Mouse (Mus musculus): ENCODE results near the gene Afmid. TPM values are rescaled to one million over a fixed set of nuclear protein-coding genes. Genes with fewer than 3 reads are reported as not detected.
A peak's percentile ranks its signal among the peaks of the same experiment; 100 is the strongest.

Gene Afmid
- polyA plus RNA-seq, 1 experiment = 11.1 TPM

GRCm38 (mm10) chr11:117863174-117863856 lies 37.6 kb downstream of the Afmid start:
- Histone ChIP-seq H3K27ac (ENCODE audit: insufficient read depth, low read depth, low read length) (peak overlapping the region; percentile 97), H3K4me1 (ENCODE audit: control insufficient read depth, insufficient read depth, insufficient read length, low read length) (peaks cover 38% of the 10 kb centered on the region), H3K4me3 (ENCODE audit: low read depth, low read length) (peak overlapping the region; percentile 51), H3K36me3 (ENCODE audit: control insufficient read depth, insufficient read depth, low read length) (peaks cover 1% of the 10 kb centered on the region; the same call in 1 of the 2 replicates), H3K27me3 (ENCODE audit: control insufficient read depth, insufficient read depth, low read length) (no peaks in the 10 kb centered on the region)
- WGBS = 26% methylated on average over 11 of the region's 11 CpGs
- TF ChIP-seq POLR2A (IDR thresholded peaks at IDR 0.05; ENCODE audit: low read depth, low read length) (peak; percentile 71; the same call in 1 of the 2 replicates), CTCF (IDR thresholded peaks at IDR 0.05; ENCODE audit: extremely low read depth, insufficient read length, insufficient replicate concordance, low read depth, low read length) (no peak)

GRCm38 (mm10) chr11:117864805-117865204 lies 39.1 kb downstream of the Afmid start:
- Histone ChIP-seq H3K36me3 (ENCODE audit: control insufficient read depth, insufficient read depth, low read length) (peaks cover 1% of the 10 kb centered on the region; the same call in 1 of the 2 replicates), H3K27me3 (ENCODE audit: control insufficient read depth, insufficient read depth, low read length) (no peaks in the 10 kb centered on the region), H3K4me3 (ENCODE audit: low read depth, low read length) (no peak overlapping the region), H3K4me1 (ENCODE audit: control insufficient read depth, insufficient read depth, insufficient read length, low read length) (peaks cover 38% of the 10 kb centered on the region), H3K27ac (ENCODE audit: insufficient read depth, low read depth, low read length) (no peak overlapping the region)
- TF ChIP-seq POLR2A (IDR thresholded peaks at IDR 0.05; ENCODE audit: low read depth, low read length) (no peak), CTCF (IDR thresholded peaks at IDR 0.05; ENCODE audit: extremely low read depth, insufficient read length, insufficient replicate concordance, low read depth, low read length) (no peak)
- 57% methylated on average over 2 of the region's 2 CpGs for WGBS

GRCm38 (mm10) chr11:117865988-117866387 lies 40.3 kb downstream of the Afmid start:
- Histone ChIP-seq H3K27me3 (ENCODE audit: control insufficient read depth, insufficient read depth, low read length) (no peaks in the 10 kb centered on the region), H3K27ac (ENCODE audit: insufficient read depth, low read depth, low read length) (no peak overlapping the region), H3K36me3 (ENCODE audit: control insufficient read depth, insufficient read depth, low read length) (peaks cover 1% of the 10 kb centered on the region; the same call in 1 of the 2 replicates), H3K4me1 (ENCODE audit: control insufficient read depth, insufficient read depth, insufficient read length, low read length) (peaks cover 37% of the 10 kb centered on the region), H3K4me3 (ENCODE audit: low read depth, low read length) (no peak overlapping the region)
- TF ChIP-seq POLR2A (IDR thresholded peaks at IDR 0.05; ENCODE audit: low read depth, low read length) (no peak), CTCF (IDR thresholded peaks at IDR 0.05; ENCODE audit: extremely low read depth, insufficient read length, insufficient replicate concordance, low read depth, low read length) (no peak)
- 67% methylated on average over 6 of the region's 6 CpGs for WGBS

DNA sequence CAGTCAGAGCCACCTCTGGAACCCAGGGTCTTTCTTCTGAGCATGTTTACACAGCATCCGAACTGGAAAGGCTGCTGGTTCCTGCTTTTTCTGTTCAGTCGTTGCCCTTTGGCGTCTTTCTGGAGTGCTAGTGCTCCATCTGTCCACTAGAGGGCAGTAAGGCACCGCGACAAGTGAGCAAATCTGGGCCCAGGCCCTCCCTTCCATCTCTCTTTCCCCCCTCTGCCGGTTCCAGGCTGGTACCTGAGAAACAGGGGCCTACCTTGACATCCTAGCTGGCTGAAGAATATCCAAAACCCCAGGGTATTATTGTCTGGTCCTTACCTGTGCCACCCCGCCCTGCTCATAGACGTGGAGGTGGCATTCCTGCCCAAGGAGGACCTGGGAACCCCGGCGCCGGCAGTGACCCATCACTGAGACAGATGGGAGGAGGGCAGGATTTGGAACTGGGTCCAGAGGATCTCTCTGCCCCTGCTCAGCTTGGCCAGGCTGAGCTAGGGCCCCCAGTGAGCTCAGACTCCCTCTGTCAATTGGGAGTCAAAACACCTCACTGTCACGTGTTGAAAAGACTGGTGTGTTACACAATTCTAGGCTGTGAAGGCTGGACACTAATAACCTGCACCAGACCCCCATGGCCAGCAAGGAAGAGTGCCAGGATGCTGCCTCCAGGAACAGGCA lies 45.1 kb downstream of the Afmid start:
- Histone ChIP-seq H3K4me1 (ENCODE audit: control insufficient read depth, insufficient read depth, insufficient read length, low read length) (peaks cover 13% of the 10 kb centered on the region), H3K4me3 (ENCODE audit: low read depth, low read length) (no peak overlapping the region)

DNA sequence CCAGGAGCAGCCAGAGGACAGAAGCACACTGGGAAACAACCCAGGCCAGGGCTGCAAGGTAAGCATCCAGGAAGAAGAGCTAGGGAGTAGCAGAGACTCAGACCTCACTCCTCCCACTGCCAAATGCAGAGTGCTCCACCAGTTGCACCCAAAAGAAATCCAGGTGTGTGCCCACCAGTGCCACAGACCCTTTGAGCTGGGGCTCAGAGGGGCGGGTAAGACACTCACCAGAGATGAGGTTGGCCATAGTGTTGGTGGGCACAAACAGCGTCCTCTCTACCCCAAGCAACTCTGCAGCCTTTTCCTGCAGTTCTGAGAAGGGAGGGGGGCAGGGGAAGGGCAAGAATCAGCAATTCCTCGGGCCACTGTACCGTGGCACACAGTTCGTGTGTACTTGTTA lies 45.7 kb downstream of the Afmid start:
- Histone ChIP-seq H3K36me3 (ENCODE audit: control insufficient read depth, insufficient read depth, low read length) (peaks cover 1% of the 10 kb centered on the region; the same call in 1 of the 2 replicates), H3K27ac (ENCODE audit: insufficient read depth, low read depth, low read length) (no peak overlapping the region), H3K4me3 (ENCODE audit: low read depth, low read length) (no peak overlapping the region), H3K4me1 (ENCODE audit: control insufficient read depth, insufficient read depth, insufficient read length, low read length) (peaks cover 11% of the 10 kb centered on the region), H3K27me3 (ENCODE audit: control insufficient read depth, insufficient read depth, low read length) (no peaks in the 10 kb centered on the region)
- TF ChIP-seq CTCF (IDR thresholded peaks at IDR 0.05; ENCODE audit: extremely low read depth, insufficient read length, insufficient replicate concordance, low read depth, low read length) (no peak), POLR2A (IDR thresholded peaks at IDR 0.05; ENCODE audit: low read depth, low read length) (no peak)
- 82% methylated on average over 5 of the region's 5 CpGs for WGBS

More for the DNA sequence above, 45.1 kb downstream of the Afmid start:
- Histone ChIP-seq H3K27ac (ENCODE audit: insufficient read depth, low read depth, low read length) (no peak overlapping the region), H3K27me3 (ENCODE audit: control insufficient read depth, insufficient read depth, low read length) (no peaks in the 10 kb centered on the region), H3K36me3 (ENCODE audit: control insufficient read depth, insufficient read depth, low read length) (peaks cover 1% of the 10 kb centered on the region; the same call in 1 of the 2 replicates)
- WGBS = 41% methylated on average over 12 of the region's 12 CpGs
- TF ChIP-seq POLR2A (IDR thresholded peaks at IDR 0.05; ENCODE audit: low read depth, low read length) (no peak), CTCF (IDR thresholded peaks at IDR 0.05; ENCODE audit: extremely low read depth, insufficient read length, insufficient replicate concordance, low read depth, low read length) (peak; percentile 99)

DNA sequence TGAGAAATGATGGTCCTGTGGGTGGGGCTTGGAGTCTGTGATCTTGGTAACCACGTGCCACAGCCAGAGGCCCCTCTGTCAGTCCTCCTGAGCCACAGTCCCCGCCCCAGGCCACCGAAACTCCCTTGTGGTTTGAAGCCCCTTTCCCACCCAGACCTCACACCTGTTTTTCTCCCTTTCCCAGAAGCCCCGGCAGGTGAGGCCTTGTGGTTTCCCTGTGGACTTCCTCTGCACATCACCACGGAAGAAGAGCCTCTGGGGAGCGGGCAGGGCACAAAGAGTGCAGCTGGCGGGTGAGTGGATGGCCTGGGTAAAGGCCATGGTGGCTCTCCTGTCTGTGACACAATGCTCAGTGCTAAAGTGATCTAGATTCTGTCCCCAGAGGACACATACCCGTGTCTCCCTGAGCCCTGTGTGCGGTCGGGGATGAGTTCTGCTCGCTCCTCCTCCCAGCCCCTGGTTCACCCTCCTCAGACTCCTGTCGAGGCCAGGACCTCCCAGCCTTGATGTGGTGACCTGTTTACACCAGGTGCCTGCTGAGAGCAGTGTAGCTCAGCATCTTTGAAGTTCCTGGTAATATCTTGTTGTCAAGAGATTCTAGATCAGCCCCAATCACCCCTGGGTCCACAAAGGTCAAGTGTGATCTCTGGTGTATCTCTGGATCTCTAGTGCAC lies 46.3 kb downstream of the Afmid start:
- H3K4me3 ChIP-seq (ENCODE audit: low read depth, low read length) = peak overlapping the region; percentile 97
- H3K27ac ChIP-seq (ENCODE audit: insufficient read depth, low read depth, low read length) = peak overlapping the region; percentile 53
- no peaks in the 10 kb centered on the region for H3K27me3 ChIP-seq (ENCODE audit: control insufficient read depth, insufficient read depth, low read length)
- H3K4me1 ChIP-seq (ENCODE audit: control insufficient read depth, insufficient read depth, insufficient read length, low read length) = peaks cover 12% of the 10 kb centered on the region
- peaks cover 1% of the 10 kb centered on the region; the same call in 1 of the 2 replicates for H3K36me3 ChIP-seq (ENCODE audit: control insufficient read depth, insufficient read depth, low read length)
- TF ChIP-seq CTCF (IDR thresholded peaks at IDR 0.05; ENCODE audit: extremely low read depth, insufficient read length, insufficient replicate concordance, low read depth, low read length) (no peak), POLR2A (IDR thresholded peaks at IDR 0.05; ENCODE audit: low read depth, low read length) (no peak)
- 61% methylated on average over 12 of the region's 12 CpGs for WGBS
